Mouse (Mus musculus): ENCODE measurements around the gene Asb4. TPM values are rescaled to one million over a fixed set of nuclear protein-coding genes. Genes with fewer than 3 reads are reported as not detected.
"Not testable (repeated sequence)": the region's sequence is repeated elsewhere in the genome, so short reads cannot be mapped to it uniquely, and the experiment has no call there.

The Asb4 gene
- polyA plus RNA-seq (2015; fragmentation: Nextera tagmentation; extraction: Ambion mirVana), result 15.8 and 15.9 TPM in 2 replicates

DNA sequence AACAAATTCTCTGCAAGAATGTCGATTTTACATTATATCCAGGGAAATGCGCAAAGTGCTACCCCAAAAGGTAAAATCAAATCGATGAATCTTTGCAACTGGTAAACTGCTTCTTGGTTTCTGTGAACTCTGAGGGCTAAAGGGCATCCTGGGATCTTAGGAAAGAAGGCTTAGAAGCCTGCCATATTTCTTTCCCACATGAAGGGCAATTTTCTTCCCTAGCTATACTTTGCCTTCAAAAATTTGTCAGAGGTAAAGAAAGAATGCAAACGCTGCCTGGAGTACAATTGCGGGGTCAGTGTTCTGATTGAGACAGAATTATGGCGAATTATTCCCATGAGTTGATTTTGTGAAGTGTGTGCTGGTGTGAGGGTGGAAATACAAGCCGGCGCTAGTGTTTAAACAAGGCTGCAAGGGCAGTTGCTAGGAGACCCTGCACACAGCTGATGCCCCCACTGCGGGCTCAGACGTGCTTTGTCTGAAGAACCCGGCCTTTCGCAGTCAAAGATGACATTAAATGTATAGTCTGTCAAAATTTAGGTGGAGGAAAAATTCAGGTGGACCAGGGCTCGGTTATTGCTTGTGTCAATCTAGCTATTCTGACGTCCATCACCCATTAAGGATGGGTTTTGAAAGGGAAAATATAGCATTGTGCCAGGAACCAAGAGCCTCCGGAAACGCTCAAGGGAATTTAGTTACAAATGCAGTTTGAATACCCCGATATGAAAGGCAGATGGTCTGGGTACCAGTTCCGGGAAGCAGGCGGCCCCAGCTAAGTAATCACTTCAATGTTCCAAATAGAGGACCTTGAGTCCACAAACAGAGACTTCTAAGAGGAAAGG lies at the start of gene Asb4:
Gene Asb4, plus strand, starts transcription at position 51 of the 842 bp plus-strand sequence.
- H3K36me3 ChIP-seq, result no peaks in the 10 kb centered on the region
- peak; percentile 64 for ATAC-seq (ENCODE audit: low FRiP score, low read depth)
- no peaks in the 10 kb centered on the region for H3K27me3 ChIP-seq
- 3% methylated on average over 19 of the region's 19 CpGs for WGBS
- H3K4me1 ChIP-seq (replicated peaks), result peaks cover 47% of the 10 kb centered on the region
- H3K9me3 ChIP-seq, result no peaks in the 10 kb centered on the region
- peak within 1 kb of the TSS; percentile 36 for H3K9ac ChIP-seq
- peak within 1 kb of the TSS; percentile 33 for H3K4me3 ChIP-seq
- H3K4me2 ChIP-seq, result peak within 1 kb of the TSS; percentile 55
- H3K27ac ChIP-seq (replicated peaks), result peak within 1 kb of the TSS; percentile 71

DNA sequence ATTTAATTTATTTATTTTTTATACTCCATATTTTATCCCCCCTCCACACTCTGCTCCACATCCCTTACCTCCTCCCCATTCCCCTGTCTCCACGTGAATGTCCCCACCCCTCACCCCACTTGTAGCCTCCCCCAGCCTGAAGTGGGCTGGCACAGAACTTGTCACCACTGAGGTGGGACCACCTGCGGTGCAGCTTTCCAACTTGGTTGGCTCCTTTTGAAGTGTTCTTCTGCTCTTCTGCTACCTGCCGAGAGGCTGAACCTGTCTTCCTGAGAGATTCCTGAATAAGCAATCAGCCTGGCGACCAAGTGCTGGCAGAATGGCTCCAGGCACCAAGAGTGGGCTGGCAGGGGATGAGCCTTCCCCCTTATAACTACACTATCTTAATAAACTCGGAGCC lies 49.2 kb upstream of the Asb4 start:
- H3K4me2 ChIP-seq, result no peak overlapping the region
- H3K27me3 ChIP-seq, result no peaks in the 10 kb centered on the region
- WGBS, result 50% methylated on average over 5 of the region's 5 CpGs
- H3K9ac ChIP-seq, result no peak overlapping the region
- H3K4me1 ChIP-seq (replicated peaks), result no peaks in the 10 kb centered on the region
- H3K9me3 ChIP-seq, result no peaks in the 10 kb centered on the region
- H3K36me3 ChIP-seq, result no peaks in the 10 kb centered on the region
- H3K4me3 ChIP-seq, result no peak overlapping the region
- H3K27ac ChIP-seq (replicated peaks), result no peak overlapping the region
- ATAC-seq (ENCODE audit: low FRiP score, low read depth), result no peak

DNA sequence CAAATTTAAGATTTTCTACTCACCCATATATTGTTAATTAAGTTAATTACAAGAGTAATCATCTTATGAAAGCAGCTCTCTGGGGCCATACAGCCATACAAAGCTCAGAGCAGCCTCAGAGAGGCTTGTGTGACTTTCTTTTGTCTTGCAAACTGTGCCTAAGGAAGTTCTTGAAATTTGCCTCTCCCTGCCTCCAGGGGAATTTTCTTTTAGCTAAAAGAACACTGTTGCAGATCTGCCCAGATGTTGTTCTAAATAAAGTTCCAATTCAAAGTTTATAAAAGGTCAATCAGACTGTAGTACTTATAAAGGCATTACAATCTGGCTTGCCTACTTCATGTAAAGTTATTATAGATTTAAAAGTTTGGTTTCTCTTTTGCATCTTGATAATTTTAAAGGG lies 47.2 kb upstream of the Asb4 start:
- not testable (repeated sequence) for H3K4me1 ChIP-seq (replicated peaks); H3K27ac ChIP-seq (replicated peaks); H3K9ac ChIP-seq; H3K36me3 ChIP-seq; H3K4me3 ChIP-seq; H3K27me3 ChIP-seq; ATAC-seq (ENCODE audit: low FRiP score, low read depth); H3K9me3 ChIP-seq; H3K4me2 ChIP-seq

DNA sequence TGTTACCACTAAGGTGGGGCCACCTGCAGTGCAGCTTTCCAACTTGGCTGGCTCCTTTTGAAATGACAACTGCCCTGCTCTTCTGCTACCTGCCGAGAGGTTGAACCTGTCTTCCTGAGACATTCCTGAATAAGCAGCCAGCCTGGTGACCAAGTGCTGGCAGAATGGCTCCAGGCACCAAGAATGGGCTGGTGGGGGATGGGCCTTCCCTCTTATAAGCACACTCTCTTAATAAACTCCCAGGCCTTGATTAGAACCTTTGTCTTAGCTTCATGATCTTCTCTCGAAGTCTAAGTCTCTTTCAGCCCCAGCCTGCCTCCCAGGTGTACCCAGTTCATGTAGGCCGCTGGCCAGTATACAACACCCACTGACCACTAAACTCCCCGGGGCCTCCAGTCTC lies 44.4 kb upstream of the Asb4 start:
- not testable (repeated sequence) for H3K4me2 ChIP-seq; H3K36me3 ChIP-seq; H3K9me3 ChIP-seq; ATAC-seq (ENCODE audit: low FRiP score, low read depth); H3K27ac ChIP-seq (replicated peaks); H3K4me1 ChIP-seq (replicated peaks); H3K27me3 ChIP-seq; H3K9ac ChIP-seq; H3K4me3 ChIP-seq
- WGBS, result 97% methylated on average over 4 of the region's 4 CpGs

- not testable (repeated sequence) for H3K4me1 ChIP-seq (replicated peaks); ATAC-seq (ENCODE audit: low FRiP score, low read depth); H3K9me3 ChIP-seq; H3K4me2 ChIP-seq; H3K27me3 ChIP-seq; H3K9ac ChIP-seq; H3K36me3 ChIP-seq; H3K4me3 ChIP-seq; H3K27ac ChIP-seq (replicated peaks)
- WGBS, result 96% methylated on average over 1 of the region's 1 CpGs
These were observed 43.9 kb upstream of the Asb4 start for GRCm38 (mm10) chr6:5339283-5339682.

DNA sequence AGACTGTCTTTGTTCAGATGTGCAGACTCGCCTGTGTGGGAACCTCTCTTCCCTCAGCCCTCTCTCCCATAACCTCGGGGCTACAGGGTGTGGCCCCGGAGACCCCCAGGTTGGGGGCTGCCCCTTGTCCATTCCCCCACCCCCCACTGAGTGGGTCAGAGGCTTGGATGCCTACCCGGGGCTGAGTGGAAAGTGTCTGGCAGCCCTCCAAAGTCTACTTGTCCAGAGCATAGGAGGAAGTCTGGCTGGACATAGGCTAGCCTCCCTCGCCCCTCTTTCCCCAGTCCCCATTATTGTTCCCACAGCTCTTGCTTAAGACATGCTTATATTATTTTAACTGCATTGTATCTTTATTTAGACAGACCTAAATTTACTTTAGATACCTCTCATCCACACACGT lies 38.9 kb upstream of the Asb4 start:
- ATAC-seq (ENCODE audit: low FRiP score, low read depth), result no peak
- H3K27me3 ChIP-seq, result no peaks in the 10 kb centered on the region
- no peak overlapping the region for H3K9ac ChIP-seq
- no peak overlapping the region for H3K27ac ChIP-seq (replicated peaks)
- H3K9me3 ChIP-seq, result no peaks in the 10 kb centered on the region
- H3K4me2 ChIP-seq, result no peak overlapping the region
- H3K4me3 ChIP-seq, result no peak overlapping the region
- 69% methylated on average over 6 of the region's 6 CpGs for WGBS
- H3K36me3 ChIP-seq, result no peaks in the 10 kb centered on the region
- H3K4me1 ChIP-seq (replicated peaks), result no peaks in the 10 kb centered on the region

DNA sequence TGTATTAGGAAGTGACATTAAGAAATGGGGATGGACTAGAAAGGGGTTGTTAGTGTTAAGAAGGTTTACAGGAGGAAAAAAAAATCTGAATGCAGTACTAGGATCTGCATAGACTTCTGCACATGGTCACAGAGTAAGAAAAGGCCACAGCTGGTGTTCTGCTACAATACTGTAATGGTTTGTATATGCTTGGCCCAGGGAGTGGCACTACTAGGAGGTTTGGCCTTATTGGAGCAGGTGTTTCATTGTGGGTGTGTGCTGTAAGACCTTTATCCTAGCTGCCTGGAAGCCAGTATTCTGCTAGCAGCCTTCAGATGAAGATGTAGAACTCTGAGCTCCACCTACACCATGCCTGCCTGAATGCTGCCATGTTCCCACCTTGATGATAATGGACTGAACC lies 25.3 kb upstream of the Asb4 start:
- Histone ChIP-seq H3K9me3 (no peaks in the 10 kb centered on the region), H3K4me1 (replicated peaks) (no peaks in the 10 kb centered on the region), H3K9ac (no peak overlapping the region), H3K27me3 (no peaks in the 10 kb centered on the region), H3K4me2 (no peak overlapping the region), H3K27ac (replicated peaks) (no peak overlapping the region), H3K4me3 (no peak overlapping the region), H3K36me3 (no peaks in the 10 kb centered on the region)
- ATAC-seq (ENCODE audit: low FRiP score, low read depth), result no peak

GRCm38 (mm10) chr6:5360402-5360801 lies 22.8 kb upstream of the Asb4 start:
- Histone ChIP-seq H3K9me3 (no peaks in the 10 kb centered on the region), H3K27ac (replicated peaks) (no peak overlapping the region), H3K27me3 (no peaks in the 10 kb centered on the region), H3K4me2 (no peak overlapping the region), H3K4me3 (no peak overlapping the region), H3K36me3 (no peaks in the 10 kb centered on the region), H3K4me1 (replicated peaks) (no peaks in the 10 kb centered on the region), H3K9ac (no peak overlapping the region)
- WGBS, result 93% methylated on average over 5 of the region's 5 CpGs
- no peak for ATAC-seq (ENCODE audit: low FRiP score, low read depth)

GRCm38 (mm10) chr6:5361987-5362386 lies 21.2 kb upstream of the Asb4 start:
- H3K27me3 ChIP-seq, result no peaks in the 10 kb centered on the region
- no peaks in the 10 kb centered on the region for H3K4me1 ChIP-seq (replicated peaks)
- H3K4me3 ChIP-seq, result no peak overlapping the region
- no peaks in the 10 kb centered on the region for H3K9me3 ChIP-seq
- no peaks in the 10 kb centered on the region for H3K36me3 ChIP-seq
- no peak overlapping the region for H3K9ac ChIP-seq
- no peak overlapping the region for H3K4me2 ChIP-seq
- WGBS, result 62% methylated on average over 6 of the region's 6 CpGs
- ATAC-seq (ENCODE audit: low FRiP score, low read depth), result no peak
- no peak overlapping the region for H3K27ac ChIP-seq (replicated peaks)

GRCm38 (mm10) chr6:5365845-5366244 lies 17.3 kb upstream of the Asb4 start:
- H3K4me2 ChIP-seq, result no peak overlapping the region
- H3K36me3 ChIP-seq, result no peaks in the 10 kb centered on the region
- ATAC-seq (ENCODE audit: low FRiP score, low read depth), result no peak
- WGBS, result 91% methylated on average over 5 of the region's 5 CpGs
- no peaks in the 10 kb centered on the region for H3K27me3 ChIP-seq
- H3K9ac ChIP-seq, result no peak overlapping the region
- no peak overlapping the region for H3K27ac ChIP-seq (replicated peaks)
- H3K4me3 ChIP-seq, result no peak overlapping the region
- H3K4me1 ChIP-seq (replicated peaks), result no peaks in the 10 kb centered on the region
- no peaks in the 10 kb centered on the region for H3K9me3 ChIP-seq

DNA sequence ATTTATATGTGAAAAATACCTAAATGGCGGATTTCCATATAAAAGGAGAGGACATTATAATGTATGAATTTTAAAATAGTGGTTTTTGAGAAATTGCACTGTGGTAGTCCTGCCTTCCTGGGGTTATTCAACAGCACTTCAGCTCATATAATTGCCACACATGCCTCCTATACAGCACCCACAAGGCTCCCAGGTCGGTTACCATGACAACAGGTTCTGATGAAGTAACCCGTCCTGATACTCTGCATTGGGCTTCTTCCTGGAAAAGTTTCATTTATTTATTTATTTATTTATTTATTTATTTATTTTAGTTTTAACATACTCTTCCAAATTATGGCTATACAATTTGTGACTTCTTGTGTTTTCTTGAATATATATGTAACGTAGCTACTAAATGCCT lies 6.3 kb upstream of the Asb4 start:
- ATAC-seq (ENCODE audit: low FRiP score, low read depth), result no peak
- no peak overlapping the region for H3K4me3 ChIP-seq
- peaks cover 27% of the 10 kb centered on the region for H3K4me1 ChIP-seq (replicated peaks)
- no peak overlapping the region for H3K9ac ChIP-seq
- no peaks in the 10 kb centered on the region for H3K9me3 ChIP-seq
- no peak overlapping the region for H3K4me2 ChIP-seq
- no peak overlapping the region for H3K27ac ChIP-seq (replicated peaks)
- H3K27me3 ChIP-seq, result no peaks in the 10 kb centered on the region
- WGBS, result 74% methylated on average over 4 of the region's 4 CpGs
- H3K36me3 ChIP-seq, result no peaks in the 10 kb centered on the region

DNA sequence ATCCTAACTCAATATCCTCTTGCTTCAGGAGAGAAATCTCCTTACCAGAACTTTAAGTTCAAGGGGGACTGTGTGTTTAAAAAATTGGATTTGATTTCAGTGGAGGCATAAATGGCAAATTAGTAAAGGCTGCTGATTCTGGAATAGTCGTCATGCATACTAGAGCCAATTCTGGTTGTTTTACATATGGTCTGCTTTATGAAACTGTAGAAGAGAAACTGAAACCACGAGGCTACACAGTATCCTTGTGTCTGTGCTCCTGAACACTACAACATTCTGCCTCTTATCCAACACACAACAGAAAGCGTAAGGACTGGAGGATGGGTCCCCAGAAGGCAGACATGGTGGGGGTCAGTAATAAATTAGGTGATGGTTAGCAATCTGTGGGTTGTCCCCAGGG lies 4.1 kb upstream of the Asb4 start:
- Histone ChIP-seq H3K36me3 (no peaks in the 10 kb centered on the region), H3K4me1 (replicated peaks) (peaks cover 47% of the 10 kb centered on the region), H3K4me2 (peak overlapping the region; percentile 50; the same call in 1 of the 2 replicates), H3K9me3 (no peaks in the 10 kb centered on the region), H3K4me3 (no peak overlapping the region), H3K27me3 (no peaks in the 10 kb centered on the region), H3K27ac (replicated peaks) (peak overlapping the region; percentile 60), H3K9ac (no peak overlapping the region)
- no peak for ATAC-seq (ENCODE audit: low FRiP score, low read depth)
- 73% methylated on average over 3 of the region's 3 CpGs for WGBS

Data from hindbrain, embryonic 15.5 days (tissue).